14 mouse cellular contexts compared by ENCODE assay signal in genomic region chr6:118150988-118151387, GRCm38 (mm10).
"Had no signal": no experiment of that assay in that cellular context is flagged by ENCODE, and none has a peak within 500 bp of the region (broad histone marks: within the 10 kb centered on the region; RNA-seq: fewer than 3 reads in every experiment).

No protein-coding gene starts in this region.

- H3K27me3 ChIP-seq: liver, embryonic 12.5 days; neural tube, embryonic 12.5 days had no signal

- H3K27ac ChIP-seq: kidney, postnatal 0 days; liver, embryonic 12.5 days; neural tube, embryonic 12.5 days; stomach, postnatal 0 days had no signal

- H3K4me3 ChIP-seq: liver, embryonic 12.5 days; neural tube, embryonic 12.5 days had no signal

- H3K9me3 ChIP-seq: liver, embryonic 12.5 days; neural tube, embryonic 12.5 days had no signal

- H3K36me3 ChIP-seq: liver, embryonic 12.5 days; neural tube, embryonic 12.5 days had no signal

- H3K4me1 ChIP-seq: liver, embryonic 12.5 days; neural tube, embryonic 12.5 days had no signal

- H3K4me2 ChIP-seq: liver, embryonic 12.5 days; lung, embryonic 14.5 days; neural tube, embryonic 12.5 days had no signal

- H3K9ac ChIP-seq: liver, embryonic 12.5 days; lung, embryonic 14.5 days; neural tube, embryonic 12.5 days had no signal

- DNase-seq: kidney, adult 9 months; kidney, postnatal 36 days; layer of hippocampus, adult 9-11 months; layer of hippocampus, postnatal 36 days; lung, embryonic 14.5 days; lung, postnatal 10 days; lung, postnatal 4 days; midbrain, embryonic 14.5 days; thymus, adult 18-20 months; thymus, postnatal 14 days had no signal

- ATAC-seq: liver, embryonic 12.5 days had no signal
